Mouse (Mus musculus) brain, embryonic 14.5 days (tissue): ENCODE measurements around the gene Celsr1.

Experiments used
- CTCF ChIP-seq: fragments of 200-500 bp; IDR thresholded peaks from 2 replicates; pipeline ENCODE4 v1.5.1; 2012; ENCODE audit warnings: inconsistent platforms, mild to moderate bottlenecking, moderate library complexity, borderline replicate concordance; ENCODE audit not compliant: insufficient read depth, insufficient read length; ENCODE audit errors: extremely low read depth
- POLR2A ChIP-seq: fragments of 200-500 bp; IDR thresholded peaks from 2 replicates; pipeline ENCODE4 v1.6.1; 2012; ENCODE audit warnings: mild to moderate bottlenecking, inconsistent platforms, borderline replicate concordance; ENCODE audit not compliant: poor library complexity, insufficient read depth, insufficient read length, severe bottlenecking; ENCODE audit errors: extremely low read depth

DNA sequence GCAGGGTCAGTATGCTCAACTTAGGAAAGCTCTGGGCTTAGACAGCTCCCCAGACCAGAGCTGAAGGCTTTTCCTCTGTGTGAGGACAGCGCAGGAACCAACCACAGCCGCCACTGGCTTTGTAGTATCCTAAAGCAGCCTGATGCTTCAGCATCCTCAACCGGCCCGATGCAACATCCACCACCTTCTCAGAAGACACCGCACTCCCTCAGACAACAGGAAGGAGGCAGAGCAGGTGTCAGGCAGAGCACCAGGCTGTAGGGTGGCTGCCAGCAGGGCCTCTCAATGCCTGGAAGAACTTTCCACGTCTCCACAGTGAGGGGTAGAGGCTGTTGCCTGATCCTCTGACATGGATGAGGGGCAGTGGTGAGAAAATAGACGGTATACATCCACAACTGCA, 50.4 kb downstream of the Celsr1 start:
- TF ChIP-seq CTCF (no peak), POLR2A (no peak)
